Mouse (Mus musculus): ENCODE data around the gene Ythdf1. TPM values are rescaled to one million over a fixed set of nuclear protein-coding genes. Genes with fewer than 3 reads are reported as not detected.

Gene Ythdf1
- polyA plus RNA-seq, 1 experiment from 2014 or later = 27.1 TPM

- no peak overlapping the region for H3K9ac ChIP-seq (replicated peaks; ENCODE audit: low read depth, low read length)
- no peaks in the 10 kb centered on the region for H3K36me3 ChIP-seq (ENCODE audit: control insufficient read depth, insufficient read depth, low read length)
- H3K4me3 ChIP-seq (ENCODE audit: low read depth, low read length) = no peak overlapping the region
- no peaks in the 10 kb centered on the region for H3K4me1 ChIP-seq (ENCODE audit: control insufficient read depth, insufficient read depth, low read length)
- ATAC-seq (ENCODE audit: insufficient number of reproducible peaks, insufficient read depth, low FRiP score, low read depth) = no peak
- no peak overlapping the region for H3K4me2 ChIP-seq (replicated peaks; ENCODE audit: low read depth, low read length)
- whole genome bisulfite sequencing = 4% methylated on average over 4 of the region's 4 CpGs
- no peak overlapping the region for H3K27ac ChIP-seq (ENCODE audit: low read length)
- no peaks in the 10 kb centered on the region for H3K9me3 ChIP-seq (ENCODE audit: control insufficient read depth, low read depth, low read length)
- no peaks in the 10 kb centered on the region for H3K27me3 ChIP-seq (ENCODE audit: control insufficient read depth, insufficient read depth, low read length)
Observed at GRCm38 (mm10) chr2:180925176-180925575, 4.4 kb upstream of the Ythdf1 start.

GRCm38 (mm10) chr2:180922739-180923138 lies 2.0 kb upstream of the Ythdf1 start:
- no peak for ATAC-seq (ENCODE audit: insufficient number of reproducible peaks, insufficient read depth, low FRiP score, low read depth)
- Histone ChIP-seq H3K27me3 (ENCODE audit: control insufficient read depth, insufficient read depth, low read length) (no peaks in the 10 kb centered on the region), H3K4me3 (ENCODE audit: low read depth, low read length) (no peak overlapping the region), H3K9ac (replicated peaks; ENCODE audit: low read depth, low read length) (no peak overlapping the region), H3K9me3 (ENCODE audit: control insufficient read depth, low read depth, low read length) (no peaks in the 10 kb centered on the region), H3K27ac (ENCODE audit: low read length) (no peak overlapping the region), H3K4me1 (ENCODE audit: control insufficient read depth, insufficient read depth, low read length) (peaks cover 6% of the 10 kb centered on the region; the same call in 1 of the 2 replicates), H3K4me2 (replicated peaks; ENCODE audit: low read depth, low read length) (no peak overlapping the region), H3K36me3 (ENCODE audit: control insufficient read depth, insufficient read depth, low read length) (peaks cover 10% of the 10 kb centered on the region)
- WGBS = 87% methylated on average over 6 of the region's 6 CpGs

DNA sequence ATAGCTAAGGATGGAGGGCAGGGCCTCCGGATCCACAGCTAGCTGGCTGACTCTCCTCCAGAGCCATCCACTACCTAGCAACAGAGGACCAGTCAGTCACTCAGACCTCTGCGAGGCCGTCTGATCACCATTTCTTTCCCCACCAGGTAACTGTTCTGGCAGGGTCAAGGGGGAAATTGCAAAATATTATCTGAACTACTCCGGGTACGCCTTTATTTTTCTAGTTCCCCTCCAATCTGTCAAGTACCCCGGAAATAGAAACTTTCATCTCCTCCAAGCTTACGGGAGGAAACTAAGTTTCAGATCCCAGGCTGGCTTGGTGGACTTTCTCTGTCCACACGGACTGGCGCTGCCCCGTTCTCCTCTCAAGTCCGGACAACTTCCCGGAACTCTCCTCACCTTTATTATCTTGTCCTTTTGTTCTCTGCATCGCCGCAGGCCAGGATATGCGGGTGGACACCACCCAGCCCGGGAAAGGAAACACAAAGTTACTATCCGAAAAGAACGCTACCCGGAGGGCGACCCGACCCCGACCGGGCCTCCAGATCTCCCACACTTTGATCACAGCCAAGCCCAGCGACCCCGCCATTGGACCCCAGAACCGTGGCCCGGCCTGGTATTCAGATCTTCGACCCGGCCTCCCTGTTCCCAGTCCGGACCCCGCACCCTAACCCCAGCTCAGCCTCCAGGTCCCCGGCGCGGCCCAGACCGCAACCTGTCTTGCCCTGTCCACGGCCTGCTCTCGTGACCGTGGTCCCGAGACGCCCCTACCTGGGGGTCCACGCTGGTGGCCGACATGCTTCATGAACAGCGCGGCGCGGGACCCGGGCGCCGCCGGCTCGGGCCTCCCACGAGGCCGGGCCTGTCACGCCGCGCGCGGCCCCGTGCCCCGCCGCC lies 588 bp downstream of the Ythdf1 start:
- no peaks in the 10 kb centered on the region for H3K27me3 ChIP-seq (ENCODE audit: control insufficient read depth, insufficient read depth, low read length)
- peaks cover 32% of the 10 kb centered on the region for H3K36me3 ChIP-seq (ENCODE audit: control insufficient read depth, insufficient read depth, low read length)
- peak overlapping the region; percentile 97 for H3K9ac ChIP-seq (replicated peaks; ENCODE audit: low read depth, low read length)
- no peaks in the 10 kb centered on the region for H3K9me3 ChIP-seq (ENCODE audit: control insufficient read depth, low read depth, low read length)
- H3K4me3 ChIP-seq (ENCODE audit: low read depth, low read length) = peak overlapping the region; percentile 99
- H3K27ac ChIP-seq (ENCODE audit: low read length) = peak overlapping the region; percentile 58
- WGBS = under 1% methylated on average over 61 of the region's 61 CpGs
- ATAC-seq (ENCODE audit: insufficient number of reproducible peaks, insufficient read depth, low FRiP score, low read depth) = peak; percentile 47
- H3K4me2 ChIP-seq (replicated peaks; ENCODE audit: low read depth, low read length) = peak overlapping the region; percentile 93
- H3K4me1 ChIP-seq (ENCODE audit: control insufficient read depth, insufficient read depth, low read length) = peaks cover 9% of the 10 kb centered on the region; the same call in 1 of the 2 replicates

- H3K27ac ChIP-seq (ENCODE audit: low read length) = no peak overlapping the region
- H3K9me3 ChIP-seq (ENCODE audit: control insufficient read depth, low read depth, low read length) = no peaks in the 10 kb centered on the region
- peaks cover 9% of the 10 kb centered on the region; the same call in 1 of the 2 replicates for H3K4me1 ChIP-seq (ENCODE audit: control insufficient read depth, insufficient read depth, low read length)
- no peak overlapping the region for H3K4me2 ChIP-seq (replicated peaks; ENCODE audit: low read depth, low read length)
- WGBS = 58% methylated on average over 3 of the region's 3 CpGs
- no peak overlapping the region for H3K9ac ChIP-seq (replicated peaks; ENCODE audit: low read depth, low read length)
- no peak for ATAC-seq (ENCODE audit: insufficient number of reproducible peaks, insufficient read depth, low FRiP score, low read depth)
- no peaks in the 10 kb centered on the region for H3K27me3 ChIP-seq (ENCODE audit: control insufficient read depth, insufficient read depth, low read length)
- H3K4me3 ChIP-seq (ENCODE audit: low read depth, low read length) = no peak overlapping the region
- H3K36me3 ChIP-seq (ENCODE audit: control insufficient read depth, insufficient read depth, low read length) = peaks cover 69% of the 10 kb centered on the region
Observed at GRCm38 (mm10) chr2:180915886-180916433, 4.8 kb downstream of the Ythdf1 start.

- Histone ChIP-seq H3K4me1 (ENCODE audit: control insufficient read depth, insufficient read depth, low read length) (no peaks in the 10 kb centered on the region), H3K4me3 (ENCODE audit: low read depth, low read length) (no peak overlapping the region), H3K9me3 (ENCODE audit: control insufficient read depth, low read depth, low read length) (no peaks in the 10 kb centered on the region), H3K27me3 (ENCODE audit: control insufficient read depth, insufficient read depth, low read length) (no peaks in the 10 kb centered on the region), H3K4me2 (replicated peaks; ENCODE audit: low read depth, low read length) (no peak overlapping the region), H3K9ac (replicated peaks; ENCODE audit: low read depth, low read length) (no peak overlapping the region), H3K27ac (ENCODE audit: low read length) (no peak overlapping the region), H3K36me3 (ENCODE audit: control insufficient read depth, insufficient read depth, low read length) (peaks cover 69% of the 10 kb centered on the region)
- 92% methylated on average over 12 of the region's 12 CpGs for WGBS
- no peak for ATAC-seq (ENCODE audit: insufficient number of reproducible peaks, insufficient read depth, low FRiP score, low read depth)
Observed at GRCm38 (mm10) chr2:180910928-180911327, 9.8 kb downstream of the Ythdf1 start.

GRCm38 (mm10) chr2:180905556-180906221 lies 15.1 kb downstream of the Ythdf1 start:
- Histone ChIP-seq H3K4me1 (ENCODE audit: control insufficient read depth, insufficient read depth, low read length) (no peaks in the 10 kb centered on the region), H3K9ac (replicated peaks; ENCODE audit: low read depth, low read length) (no peak overlapping the region), H3K9me3 (ENCODE audit: control insufficient read depth, low read depth, low read length) (no peaks in the 10 kb centered on the region), H3K27me3 (ENCODE audit: control insufficient read depth, insufficient read depth, low read length) (no peaks in the 10 kb centered on the region), H3K27ac (ENCODE audit: low read length) (no peak overlapping the region), H3K36me3 (ENCODE audit: control insufficient read depth, insufficient read depth, low read length) (peaks cover 35% of the 10 kb centered on the region), H3K4me3 (ENCODE audit: low read depth, low read length) (no peak overlapping the region), H3K4me2 (replicated peaks; ENCODE audit: low read depth, low read length) (no peak overlapping the region)
- WGBS = 63% methylated on average over 5 of the region's 5 CpGs
- no peak for ATAC-seq (ENCODE audit: insufficient number of reproducible peaks, insufficient read depth, low FRiP score, low read depth)

GRCm38 (mm10) chr2:180904435-180905208 lies 16.1 kb downstream of the Ythdf1 start:
- Histone ChIP-seq H3K4me1 (ENCODE audit: control insufficient read depth, insufficient read depth, low read length) (no peaks in the 10 kb centered on the region), H3K36me3 (ENCODE audit: control insufficient read depth, insufficient read depth, low read length) (peaks cover 31% of the 10 kb centered on the region), H3K27ac (ENCODE audit: low read length) (no peak overlapping the region), H3K4me3 (ENCODE audit: low read depth, low read length) (no peak overlapping the region), H3K27me3 (ENCODE audit: control insufficient read depth, insufficient read depth, low read length) (no peaks in the 10 kb centered on the region), H3K9ac (replicated peaks; ENCODE audit: low read depth, low read length) (no peak overlapping the region), H3K4me2 (replicated peaks; ENCODE audit: low read depth, low read length) (no peak overlapping the region), H3K9me3 (ENCODE audit: control insufficient read depth, low read depth, low read length) (no peaks in the 10 kb centered on the region)
- WGBS = 88% methylated on average over 18 of the region's 18 CpGs
- ATAC-seq (ENCODE audit: insufficient number of reproducible peaks, insufficient read depth, low FRiP score, low read depth) = no peak

DNA sequence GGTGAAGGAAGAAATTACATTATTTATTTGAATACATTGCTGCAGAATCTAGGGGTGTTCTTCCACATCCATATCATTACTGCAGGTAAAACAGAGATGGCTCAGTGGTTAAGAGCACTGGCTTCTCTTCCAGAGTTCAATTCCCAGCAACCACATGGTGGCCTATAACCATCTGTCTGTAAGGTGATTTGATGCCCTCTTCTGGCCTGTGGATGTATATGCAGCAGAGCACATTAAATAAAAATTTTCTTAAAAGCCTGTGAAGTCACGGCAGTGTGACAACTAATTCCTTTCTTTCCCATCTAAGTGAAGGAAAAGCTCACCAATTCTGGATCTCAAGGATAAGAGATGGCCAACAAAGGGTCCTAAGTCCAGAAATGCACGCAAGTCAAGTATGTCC lies 18.7 kb downstream of the Ythdf1 start:
- H3K9ac ChIP-seq (replicated peaks; ENCODE audit: low read depth, low read length) = no peak overlapping the region
- H3K4me1 ChIP-seq (ENCODE audit: control insufficient read depth, insufficient read depth, low read length) = no peaks in the 10 kb centered on the region
- no peak for ATAC-seq (ENCODE audit: insufficient number of reproducible peaks, insufficient read depth, low FRiP score, low read depth)
- no peaks in the 10 kb centered on the region for H3K9me3 ChIP-seq (ENCODE audit: control insufficient read depth, low read depth, low read length)
- no peaks in the 10 kb centered on the region for H3K27me3 ChIP-seq (ENCODE audit: control insufficient read depth, insufficient read depth, low read length)
- no peak overlapping the region for H3K4me2 ChIP-seq (replicated peaks; ENCODE audit: low read depth, low read length)
- H3K27ac ChIP-seq (ENCODE audit: low read length) = no peak overlapping the region
- H3K4me3 ChIP-seq (ENCODE audit: low read depth, low read length) = no peak overlapping the region
- WGBS = 44% methylated on average over 2 of the region's 2 CpGs
- H3K36me3 ChIP-seq (ENCODE audit: control insufficient read depth, insufficient read depth, low read length) = peaks cover 20% of the 10 kb centered on the region

Data from stomach, embryonic 14.5 days (tissue).